24 mouse cellular contexts compared by ENCODE assay signal in genomic region chr13:70641941-70642340, GRCm38 (mm10). TPM values are rescaled to one million over a fixed set of nuclear protein-coding genes. Genes with fewer than 3 reads are reported as not detected.
DNase-seq lines count a peak whose midpoint lies in the region; ATAC-seq and TF ChIP-seq lines count a peak whose summit lies in the region.
"Had no signal": no experiment of that assay in that cellular context is flagged by ENCODE, and none has a peak within 500 bp of the region (broad histone marks: within the 10 kb centered on the region; RNA-seq: fewer than 3 reads in every experiment).

No protein-coding gene starts in this region.

- DNase-seq in heart, adult 11 months = peak; percentile 84
- no peak for DNase-seq in layer of hippocampus, adult 2 months (ENCODE audit: low spot score in 2 of 2)
- no peak for DNase-seq in layer of hippocampus, postnatal 36 days
- no peak for DNase-seq in CH12.LX (ENCODE audit: extremely low read depth)
- DNase-seq in limb, embryonic 11.5 days (ENCODE audit: low spot score) = peak; percentile 12
- DNase-seq: adrenal gland, adult 2 months; B cell, adult 2 months; cerebellum, adult 9-10 months; gastrocnemius, postnatal 10 days; heart, postnatal 36 days; kidney, adult 11 months; kidney, postnatal 10 days; liver, embryonic 13.5 days; thymus, adult 18-20 months; thymus, postnatal 4 days had no signal

- no peaks in the 10 kb centered on the region for H3K9me3 ChIP-seq in heart, embryonic 11.5 days (replicated peaks; ENCODE audit: control insufficient read depth, low read length)
- no peaks in the 10 kb centered on the region for H3K9me3 ChIP-seq in CH12.LX (replicated peaks; ENCODE audit: low read length)
- no peaks in the 10 kb centered on the region for H3K9me3 ChIP-seq in limb, embryonic 11.5 days (ENCODE audit: control insufficient read depth, low read length)
- H3K9me3 ChIP-seq in midbrain, embryonic 15.5 days = no peaks in the 10 kb centered on the region
- H3K9me3 ChIP-seq: embryonic facial prominence, embryonic 12.5 days; forebrain, embryonic 15.5 days; heart, embryonic 12.5 days; hindbrain, embryonic 15.5 days; liver, embryonic 13.5 days; neural tube, embryonic 13.5 days had no signal

- H3K79me2 ChIP-seq in CH12.LX (replicated peaks; ENCODE audit: control insufficient read depth, extremely low read depth, insufficient read depth, poor library complexity, severe bottlenecking) = peaks cover under 1% of the 10 kb centered on the region; the same call in 1 of the 2 replicates

- no peak overlapping the region for H3K9ac ChIP-seq in heart, embryonic 11.5 days (ENCODE audit: low read depth, low read length)
- no peak overlapping the region for H3K9ac ChIP-seq in CH12.LX (ENCODE audit: insufficient read depth, low read depth)
- no peak overlapping the region for H3K9ac ChIP-seq in limb, embryonic 11.5 days (ENCODE audit: low read length)
- H3K9ac ChIP-seq in midbrain, embryonic 15.5 days = no peak overlapping the region
- H3K9ac ChIP-seq: embryonic facial prominence, embryonic 12.5 days; forebrain, embryonic 15.5 days; heart, embryonic 12.5 days; hindbrain, embryonic 15.5 days; liver, embryonic 13.5 days; neural tube, embryonic 13.5 days had no signal

- H3K4me2 ChIP-seq in heart, embryonic 11.5 days = no peak overlapping the region
- H3K4me2 ChIP-seq in CH12.LX (ENCODE audit: insufficient read depth, low read depth, poor library complexity, severe bottlenecking) = no peak overlapping the region
- H3K4me2 ChIP-seq in limb, embryonic 11.5 days (ENCODE audit: low read depth, severe bottlenecking) = no peak overlapping the region
- H3K4me2 ChIP-seq in midbrain, embryonic 15.5 days = no peak overlapping the region
- H3K4me2 ChIP-seq: embryonic facial prominence, embryonic 12.5 days; forebrain, embryonic 15.5 days; heart, embryonic 12.5 days; hindbrain, embryonic 15.5 days; liver, embryonic 13.5 days; midbrain, embryonic 11.5 days; neural tube, embryonic 13.5 days had no signal

- H3K27ac ChIP-seq in heart, embryonic 11.5 days (ENCODE audit: low read depth, low read length) = no peak overlapping the region
- H3K27ac ChIP-seq in layer of hippocampus, adult 2 months = no peak overlapping the region
- no peak overlapping the region for H3K27ac ChIP-seq in CH12.LX (ENCODE audit: insufficient read depth, low read depth)
- no peak overlapping the region for H3K27ac ChIP-seq in limb, embryonic 11.5 days (replicated peaks; ENCODE audit: low read depth, low read length)
- H3K27ac ChIP-seq in midbrain, embryonic 15.5 days = no peak overlapping the region
- H3K27ac ChIP-seq: embryonic facial prominence, embryonic 12.5 days; forebrain, embryonic 15.5 days; hindbrain, embryonic 15.5 days; liver, embryonic 13.5 days; neural tube, embryonic 13.5 days had no signal

- no peaks in the 10 kb centered on the region for H3K36me3 ChIP-seq in heart, embryonic 11.5 days (ENCODE audit: control insufficient read depth, insufficient read depth, low read length)
- no peaks in the 10 kb centered on the region for H3K36me3 ChIP-seq in CH12.LX (replicated peaks in 1 of 2; ENCODE audit: control insufficient read depth in 1 of 2, insufficient read depth in 1 of 2, low read length in 1 of 2)
- H3K36me3 ChIP-seq in limb, embryonic 11.5 days (ENCODE audit: control insufficient read depth, insufficient read depth, low read length) = no peaks in the 10 kb centered on the region
- H3K36me3 ChIP-seq in midbrain, embryonic 15.5 days (replicated peaks) = no peaks in the 10 kb centered on the region
- H3K36me3 ChIP-seq: embryonic facial prominence, embryonic 12.5 days; forebrain, embryonic 15.5 days; heart, embryonic 12.5 days; hindbrain, embryonic 15.5 days; liver, embryonic 13.5 days; neural tube, embryonic 13.5 days had no signal

- no peak for ATAC-seq in heart, embryonic 11.5 days (replicated peaks; ENCODE audit: insufficient number of reproducible peaks, low FRiP score, low TSS enrichment)
- ATAC-seq in limb, embryonic 11.5 days (ENCODE audit: insufficient number of reproducible peaks, low FRiP score, low TSS enrichment, low read depth) = no peak
- no peak for ATAC-seq in midbrain, embryonic 15.5 days (replicated peaks)
- ATAC-seq: forebrain, embryonic 15.5 days had no signal

- TF ChIP-seq POLR2A in CH12.LX (IDR thresholded peaks at IDR 0.05; ENCODE audit: low read depth, low read length) = no peak

- dilution Hi-C loops in CH12.LX (cut with MboI; ENCODE audit: extremely low pct_ligation_motif_present, extremely low pct_unique_long_range_greater_than_20kb, low sequenced_read_pairs) = no loop called here

- WGBS in heart, embryonic 11.5 days (ENCODE audit: insufficient replicate concordance) = 53% methylated on average over 4 of the region's 4 CpGs
- WGBS in limb, embryonic 11.5 days = 70% methylated on average over 4 of the region's 4 CpGs
- 71% methylated on average over 4 of the region's 4 CpGs for WGBS in midbrain, embryonic 15.5 days

- peak; percentile 18; the same call in 1 of the 2 replicates for TF ChIP-seq CTCF in layer of hippocampus, adult 2 months (conservative IDR thresholded peaks at IDR 0.05)
- TF ChIP-seq CTCF in CH12.LX (conservative IDR thresholded peaks at IDR 0.05 in 1 of 2, IDR thresholded peaks at IDR 0.05 in 1 of 2; ENCODE audit: low read depth in 2 of 2, low read length in 2 of 2) = peak in 1 of 2 experiments; percentile 48; a peak in 2 of 4 replicates

- in situ Hi-C loops in CH12.LX (cut with MboI; ENCODE audit: low pct_ligation_motif_present, low pct_unique_long_range_greater_than_20kb, low sequenced_read_pairs) = loop anchor here (5.0 to 10.0 kb wide), 3 partner anchors 125 to 353 kb away; no protein-coding TSS in a partner anchor

- TF ChIP-seq RAD21 in CH12.LX (IDR thresholded peaks at IDR 0.05; ENCODE audit: low read depth, low read length) = peak; percentile 8; the same call in 1 of the 2 replicates

- no peaks in the 10 kb centered on the region; the same call in 1 of the 2 replicates for H3K4me1 ChIP-seq in heart, embryonic 11.5 days (ENCODE audit: control insufficient read depth, insufficient read depth, low read length)
- H3K4me1 ChIP-seq in CH12.LX (ENCODE audit: control insufficient read depth in 1 of 2, insufficient read depth in 2 of 2) = peaks cover 3 to 9% of the 10 kb centered on the region in 2 experiments; a peak in 2 of 4 replicates
- H3K4me1 ChIP-seq in limb, embryonic 11.5 days (ENCODE audit: control insufficient read depth, insufficient read depth, low read length) = no peaks in the 10 kb centered on the region
- no peaks in the 10 kb centered on the region; the same call in 1 of the 2 replicates for H3K4me1 ChIP-seq in midbrain, embryonic 15.5 days

- H3K27me3 ChIP-seq in heart, embryonic 11.5 days (ENCODE audit: control insufficient read depth, insufficient read depth, low read length) = no peaks in the 10 kb centered on the region
- no peaks in the 10 kb centered on the region for H3K27me3 ChIP-seq in CH12.LX (replicated peaks)
- no peaks in the 10 kb centered on the region for H3K27me3 ChIP-seq in limb, embryonic 11.5 days (ENCODE audit: control insufficient read depth, insufficient read depth, low read length)
- 0 out of 2 replicates have a peak, but pooled peaks cover 2% of the 10 kb centered on the region for H3K27me3 ChIP-seq in midbrain, embryonic 15.5 days (replicated peaks)
- H3K27me3 ChIP-seq: forebrain, embryonic 15.5 days; heart, embryonic 12.5 days; liver, embryonic 13.5 days; neural tube, embryonic 13.5 days had no signal

- TF ChIP-seq EP300 in CH12.LX (IDR thresholded peaks at IDR 0.05; ENCODE audit: low read length) = no peak

- H3K4me3 ChIP-seq in heart, embryonic 11.5 days (ENCODE audit: low read depth, low read length) = no peak overlapping the region
- H3K4me3 ChIP-seq in layer of hippocampus, adult 2 months = no peak overlapping the region
- no peak overlapping the region for H3K4me3 ChIP-seq in CH12.LX (replicated peaks in 1 of 3; ENCODE audit: low read depth in 2 of 3, low read length in 2 of 3, poor library complexity in 1 of 3)
- no peak overlapping the region for H3K4me3 ChIP-seq in limb, embryonic 11.5 days (ENCODE audit: low read depth, low read length)
- H3K4me3 ChIP-seq in midbrain, embryonic 15.5 days = no peak overlapping the region
- H3K4me3 ChIP-seq: embryonic facial prominence, embryonic 12.5 days; erythroblast, embryonic 14.5 days; forebrain, embryonic 15.5 days; heart, embryonic 12.5 days; hindbrain, embryonic 15.5 days; liver, embryonic 13.5 days; neural tube, embryonic 13.5 days had no signal

TF ChIP-seq in CH12.LX, 34 proteins besides CTCF, POLR2A, EP300 and RAD21:
- TF ChIP-seq ZC3H11A (IDR thresholded peaks at IDR 0.05; ENCODE audit: low read depth, low read length) = no peak
- 0 out of 2 replicates have a peak, but pooled peaks have one; percentile 11 for TF ChIP-seq SMC3 (IDR thresholded peaks at IDR 0.05; ENCODE audit: low read depth, low read length)
TF ChIP-seq in CH12.LX: peak in this region for 1.

RNA-seq across cellular contexts. Expression of gene Ice1, which starts 4.5 kb away (rescaled TPM):
- polyA plus RNA-seq in heart, embryonic 11.5 days (2014; fragmentation: Nextera tagmentation; extraction: Ambion mirVana) = 19.4 and 22.3 TPM in 2 replicates
- 10 to 100 TPM; 64.1 to 70.3 TPM for total RNA-seq in layer of hippocampus, adult 2 months (2021)
- total RNA-seq in layer of hippocampus, postnatal 36 days (2021) = 10 to 100 TPM; 61.1 to 65.5 TPM
- total RNA-seq in CH12.LX (2012; rRNA removed) = 24.7 and 25.8 TPM in 2 replicates
- 25.5 and 26.8 TPM in 2 replicates for total RNA-seq in CH12.LX (2014; rRNA removed)
- 24.2 and 29.5 TPM in 2 replicates for polyA plus RNA-seq in CH12.LX (2012; ENCODE audit: insufficient read length, low read depth)
- 30.4 and 33.2 TPM in 2 replicates for polyA plus RNA-seq in limb, embryonic 11.5 days (2014; fragmentation: Nextera tagmentation; extraction: Ambion mirVana)
- 36.5 and 40.1 TPM in 2 replicates for polyA plus RNA-seq in midbrain, embryonic 15.5 days (2015; fragmentation: Nextera tagmentation; extraction: Ambion mirVana)

Comparison
In these comparisons a context has a peak if more than half of its experiments do, and no peak if none do; other contexts are left out.
1. DNase-seq: peak in heart, adult 11 months (single experiment) and limb, embryonic 11.5 days (single experiment); none in layer of hippocampus, adult 2 months (0 of 2), layer of hippocampus, postnatal 36 days (0 of 2) and CH12.LX (single experiment).